Mouse (Mus musculus): ENCODE data around the gene Gm4969. TPM values are rescaled to one million over a fixed set of nuclear protein-coding genes. Genes with fewer than 3 reads are reported as not detected.
"Not testable (repeated sequence)": the region's sequence is repeated elsewhere in the genome, so short reads cannot be mapped to it uniquely, and the experiment has no call there.

Gene Gm4969
- total RNA-seq, 2 experiments from 2014 or later = 0.27 TPM; not detected in 1

GRCm38 (mm10) chr7:19071024-19071423 is 47.1 kb downstream of the Gm4969 start:
- DNase-seq (ENCODE audit: low spot score in 2 of 2) = not testable (repeated sequence)

DNA sequence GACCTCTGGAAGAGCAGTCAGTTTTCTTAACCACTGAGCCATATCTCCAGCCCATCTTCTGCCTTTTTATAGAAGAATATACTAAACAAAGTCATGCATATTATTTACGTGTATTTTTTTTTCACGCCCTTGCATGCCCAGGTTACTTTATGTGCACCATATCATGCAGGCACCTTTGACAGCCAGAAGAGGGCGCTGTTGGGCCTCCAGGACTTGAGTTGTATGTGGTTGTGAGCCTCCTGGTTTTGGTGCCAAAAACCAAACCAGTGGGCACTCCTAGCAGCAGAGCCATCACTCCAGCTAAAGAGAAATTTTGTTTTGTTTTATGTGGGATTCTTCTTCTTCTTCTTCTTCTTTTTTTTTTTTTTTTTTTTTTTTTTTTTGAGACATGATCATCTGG is 48.7 kb downstream of the Gm4969 start:
- no peak for DNase-seq (ENCODE audit: low spot score in 2 of 2)

DNA sequence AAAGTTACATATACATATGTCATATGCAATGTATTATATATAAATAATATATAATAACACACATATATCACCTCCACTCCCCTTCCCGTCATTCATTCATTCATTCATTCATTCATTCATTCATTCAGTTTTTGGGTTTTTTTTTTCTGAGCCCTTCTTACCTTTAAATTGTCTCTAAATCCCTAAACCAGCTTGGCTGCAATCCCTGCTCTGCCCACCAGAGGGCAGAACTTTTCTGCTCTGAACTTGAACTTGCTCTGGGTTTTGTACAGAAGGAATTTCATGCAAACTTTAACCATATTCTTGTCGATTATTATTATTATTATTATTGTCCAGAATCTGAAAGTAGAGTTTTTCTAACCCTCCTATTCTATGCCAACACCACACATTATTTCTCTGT is 49.5 kb downstream of the Gm4969 start:
- DNase-seq (ENCODE audit: low spot score in 2 of 2) = peak in 1 of 2 experiments; percentile 82

DNA sequence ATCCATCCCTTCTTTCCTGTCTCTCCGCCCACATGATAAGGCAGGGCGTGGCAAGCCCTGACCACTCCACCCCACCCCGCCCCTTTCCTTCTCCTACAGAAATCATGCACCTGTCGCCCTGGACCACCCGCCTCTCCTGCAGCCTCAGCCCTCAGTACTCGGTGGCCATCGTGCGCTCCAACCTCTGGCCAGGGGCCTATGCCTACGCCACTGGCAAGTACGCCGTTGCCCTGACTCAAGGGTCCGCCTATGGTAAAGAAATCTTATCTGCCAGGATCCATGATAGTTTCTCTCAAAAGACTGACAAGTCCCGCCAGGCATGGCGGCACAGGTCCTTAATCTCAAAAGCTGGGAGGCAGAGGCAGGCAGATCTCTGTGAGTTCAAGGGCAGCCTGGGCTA is 50.2 kb downstream of the Gm4969 start:
- DNase-seq (ENCODE audit: low spot score in 2 of 2) = no peak

- DNase-seq (ENCODE audit: low spot score in 2 of 2) = no peak
Observed at GRCm38 (mm10) chr7:19067063-19067462, 51.1 kb downstream of the Gm4969 start.

GRCm38 (mm10) chr7:19065896-19066295 is 52.3 kb downstream of the Gm4969 start:
- no peak for DNase-seq (ENCODE audit: low spot score in 2 of 2)

DNA sequence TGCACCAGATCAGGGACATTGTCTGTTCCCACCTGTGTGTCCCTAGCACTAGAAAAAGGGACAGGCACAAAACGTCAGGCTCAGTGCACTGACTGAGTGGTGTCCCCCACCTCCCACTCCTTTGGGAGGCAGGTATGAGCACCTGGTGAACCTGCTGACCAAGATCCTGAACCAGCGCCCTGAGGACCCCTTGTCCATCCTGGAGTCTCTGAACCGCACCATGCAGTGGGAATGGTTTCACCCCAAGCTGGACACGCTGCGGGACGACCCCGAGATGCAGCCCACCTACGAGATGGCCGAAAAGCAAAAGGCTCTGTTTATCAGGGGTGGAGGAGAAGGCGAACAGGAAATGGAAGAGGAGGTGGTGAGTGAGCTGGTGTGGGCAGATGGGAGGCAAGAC is 60.8 kb downstream of the Gm4969 start:
- no peak for DNase-seq (ENCODE audit: low spot score in 2 of 2)

DNA sequence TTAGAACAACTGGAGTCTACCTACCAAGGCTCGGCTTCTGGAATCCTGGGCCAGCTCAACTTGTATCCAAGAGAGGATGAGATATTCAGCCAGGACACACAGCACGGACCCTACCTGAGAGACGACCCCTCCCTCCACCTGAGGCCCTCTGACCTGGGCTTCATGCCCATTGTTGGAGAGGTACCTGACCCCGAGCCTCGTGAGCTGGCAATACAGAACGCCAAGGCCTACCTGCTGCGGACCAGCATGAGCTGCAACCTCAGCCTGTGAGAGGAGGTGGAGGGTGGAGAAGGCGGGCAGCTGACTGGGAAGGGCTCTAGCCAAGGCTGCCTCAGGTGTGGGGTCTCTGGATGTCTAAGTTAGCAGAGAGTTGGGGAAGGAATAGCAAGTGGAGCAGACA is 63.1 kb downstream of the Gm4969 start:
- no peak for DNase-seq (ENCODE audit: low spot score in 2 of 2)

GRCm38 (mm10) chr7:19054777-19055076 is 63.4 kb downstream of the Gm4969 start:
- DNase-seq (ENCODE audit: low spot score in 2 of 2) = no peak

- no peak for DNase-seq (ENCODE audit: low spot score in 2 of 2)
Observed at GRCm38 (mm10) chr7:19054047-19054776, 64.0 kb downstream of the Gm4969 start, which contains the start of gene Rsph6a. Rsph6a (plus strand) TSS chr7:19054690.

- DNase-seq (ENCODE audit: low spot score in 2 of 2) = no peak
Observed at GRCm38 (mm10) chr7:19053136-19053532, 65.0 kb downstream of the Gm4969 start.

GRCm38 (mm10) chr7:19052345-19053135 is 65.6 kb downstream of the Gm4969 start:
- DNase-seq (ENCODE audit: low spot score in 2 of 2) = peak; percentile 50 to 82

GRCm38 (mm10) chr7:19051161-19051560 is 67.0 kb downstream of the Gm4969 start:
- no peak for DNase-seq (ENCODE audit: low spot score in 2 of 2)

DNA sequence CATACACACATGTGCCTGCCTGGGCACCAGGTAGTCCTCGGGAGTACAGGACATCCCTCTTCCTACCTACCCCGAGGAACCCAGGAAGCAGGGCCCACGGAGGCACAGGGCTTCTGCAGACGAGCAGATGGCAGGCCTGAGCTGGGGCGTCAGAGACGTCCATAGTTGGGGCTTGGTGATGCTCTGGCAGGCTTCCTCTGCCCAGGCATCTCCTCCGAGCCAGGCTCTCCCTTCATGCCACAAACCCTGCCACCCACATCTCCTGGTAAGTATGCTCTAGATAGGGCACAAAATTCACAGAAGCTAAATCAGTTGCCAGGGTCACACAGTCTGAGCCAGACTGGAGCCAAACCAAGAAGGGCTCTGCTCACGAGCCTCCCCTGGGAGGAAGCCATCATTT is 68.0 kb downstream of the Gm4969 start:
- DNase-seq (ENCODE audit: low spot score in 2 of 2) = no peak

DNA sequence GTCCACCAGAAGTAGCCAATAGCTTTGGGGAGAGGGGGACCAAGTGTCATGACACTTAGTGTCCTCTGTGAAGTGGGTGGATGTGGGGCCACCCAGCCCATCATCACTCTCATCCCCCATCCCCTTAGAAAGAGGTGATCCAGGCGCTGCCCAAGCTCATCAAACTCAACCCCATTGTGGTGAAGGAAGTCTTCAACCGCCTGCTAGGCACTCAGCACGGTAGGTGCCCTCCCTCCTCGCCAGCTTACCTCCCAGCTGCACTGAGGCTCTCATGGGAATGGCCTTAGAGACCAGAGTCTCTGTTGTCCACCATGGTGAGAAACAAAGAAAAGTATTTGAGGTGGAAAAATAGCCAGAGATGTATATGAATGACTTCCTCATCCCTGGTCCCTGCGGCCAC is 68.9 kb downstream of the Gm4969 start:
- no peak for DNase-seq (ENCODE audit: low spot score in 2 of 2)

Small RNA genes within 50 kb of the gene (microRNA-seq; reads per million reads assigned to microRNA genes)
- gene Mir3100 = 1.4 to 2.5 reads per million in 2 experiments

Other genes with a start within 250 kb of the Gm4969 start
- gene Pglyrp1, start 247.0 kb downstream of the Gm4969 start, total RNA-seq (2021) = 10 to 100 TPM; 15.5 to 23.3 TPM
- 10 to 100 TPM; 10.4 to 10.9 TPM for gene Ccdc61, start 208.0 kb downstream of the Gm4969 start, total RNA-seq (2021)
- 10 to 100 TPM; 76.3 to 79.4 TPM for gene Nova2, start 192.5 kb downstream of the Gm4969 start, total RNA-seq (2021)
- under 1 TPM; 0.20 to 0.40 TPM for gene Nanos2, start 131.0 kb downstream of the Gm4969 start, total RNA-seq (2021)
- gene Mypop, start 127.1 kb downstream of the Gm4969 start, total RNA-seq (2021) = 10 to 100 TPM; 50.1 to 50.7 TPM
- 10 to 100 TPM; 53.8 to 57.2 TPM for gene Irf2bp1, start 114.3 kb downstream of the Gm4969 start, total RNA-seq (2021)
- not detected for gene Foxa3, start 94.8 kb downstream of the Gm4969 start, total RNA-seq (2021)
- gene Sympk, start 94.0 kb downstream of the Gm4969 start, total RNA-seq (2021) = 100 to 1,000 TPM; 118 to 123 TPM
- not detected for gene Rsph6a, start 63.7 kb downstream of the Gm4969 start, total RNA-seq (2021)
- gene Dmwd, start 42.1 kb downstream of the Gm4969 start, total RNA-seq (2021) = 100 to 1,000 TPM; 142 to 148 TPM
- 10 to 100 TPM; 30.2 to 43.1 TPM for gene Dmpk, start 34.5 kb downstream of the Gm4969 start, total RNA-seq (2021)
- gene Six5, start 23.8 kb downstream of the Gm4969 start, total RNA-seq (2021) = 1 to 10 TPM; 2.0 to 2.6 TPM
- gene Fbxo46, start 1.5 kb upstream of the Gm4969 start, total RNA-seq (2021) = 10 to 100 TPM; 15.0 to 15.4 TPM
- gene Qpctl, start 30.9 kb upstream of the Gm4969 start, total RNA-seq (2021) = 10 to 100 TPM; 17.1 to 18.7 TPM
- gene Snrpd2, start 31.4 kb upstream of the Gm4969 start, total RNA-seq (2021) = 10 to 100 TPM; 79.7 to 82.8 TPM
- gene Gipr, start 47.8 kb upstream of the Gm4969 start, total RNA-seq (2021) = 1 to 10 TPM; 1.3 to 1.4 TPM
- 100 to 1,000 TPM; 160 to 178 TPM for gene Eml2, start 58.1 kb upstream of the Gm4969 start, total RNA-seq (2021)
- gene Gpr4, start 94.2 kb upstream of the Gm4969 start, total RNA-seq (2021) = 1 to 10 TPM; 1.3 to 1.4 TPM
- 10 to 100 TPM; 41.3 to 42.6 TPM for gene Opa3, start 110.0 kb upstream of the Gm4969 start, total RNA-seq (2021)
- gene Vasp, start 153.4 kb upstream of the Gm4969 start, total RNA-seq (2021) = 10 to 100 TPM; 14.2 to 17.0 TPM
- not detected for gene Ppm1n, start 161.7 kb upstream of the Gm4969 start, total RNA-seq (2021)
- 10 to 100 TPM; 92.8 to 95.6 TPM for gene Rtn2, start 164.3 kb upstream of the Gm4969 start, total RNA-seq (2021)
- 10 to 100 TPM; 20.4 to 26.6 TPM for gene Fosb, start 191.7 kb upstream of the Gm4969 start, total RNA-seq (2021)
- gene Ercc1, start 226.4 kb upstream of the Gm4969 start, total RNA-seq (2021) = 10 to 100 TPM; 47.7 to 49.0 TPM
- gene Cd3eap, start 241.1 kb upstream of the Gm4969 start, total RNA-seq (2021) = 10 to 100 TPM; 19.9 to 21.0 TPM
- gene Ppp1r13l, start 241.4 kb upstream of the Gm4969 start, total RNA-seq (2021) = 1 to 10 TPM; 6.3 to 7.8 TPM

Data from layer of hippocampus, adult 18-20 months (tissue).